Comparison of ENCODE assay signal across 11 mouse cellular contexts in the genomic region with DNA sequence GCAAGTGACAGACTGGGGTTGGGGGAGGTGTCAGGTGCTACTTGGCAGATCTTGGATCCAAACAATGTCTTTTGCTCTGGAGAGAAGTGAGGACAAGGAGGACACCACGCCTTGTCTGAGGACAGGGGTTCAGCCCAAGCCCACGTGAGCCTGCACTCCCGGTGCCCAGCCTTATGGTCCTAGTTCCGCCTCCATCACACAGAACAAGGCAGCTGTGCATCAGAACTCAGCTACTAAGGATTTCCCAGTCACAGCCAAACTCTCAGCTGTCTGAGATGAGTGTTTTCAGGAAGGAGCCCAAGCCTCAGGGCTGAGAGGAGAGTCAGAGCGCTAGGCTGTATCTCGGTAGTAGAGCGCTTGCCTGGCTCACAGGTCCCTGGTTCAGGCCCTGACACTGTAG.
DNase-seq lines count a peak whose midpoint lies in the region; ATAC-seq lines count a peak whose summit lies in the region.
"Had no signal": no experiment of that assay in that cellular context is flagged by ENCODE, and none has a peak within 500 bp of the region (broad histone marks: within the 10 kb centered on the region; RNA-seq: fewer than 3 reads in every experiment).

No protein-coding gene starts in this region.

- no peaks in the 10 kb centered on the region for H3K27me3 ChIP-seq in heart, embryonic 10.5 days (ENCODE audit: insufficient read depth, poor library complexity, severe bottlenecking)
- H3K27me3 ChIP-seq in limb, embryonic 11.5 days (ENCODE audit: control insufficient read depth, insufficient read depth, low read length) = no peaks in the 10 kb centered on the region
- H3K27me3 ChIP-seq: CH12.LX; heart, embryonic 15.5 days; stomach, embryonic 15.5 days had no signal

- DNase-seq in heart, embryonic 10.5 days (ENCODE audit: low spot score) = no peak
- no peak for DNase-seq in heart, postnatal 36 days
- peak; percentile 42 to 45 for DNase-seq in left cerebral cortex, postnatal 36 days (ENCODE audit: low spot score in 2 of 2)
- no peak for DNase-seq in left cerebral cortex, adult 11 months (ENCODE audit: low spot score)
- peak; percentile 78 for DNase-seq in brain, adult 2 months (ENCODE audit: low read depth, low spot score)
- no peak for DNase-seq in limb, embryonic 11.5 days (ENCODE audit: low spot score)
- no peak for DNase-seq in lung, postnatal 36 days
- DNase-seq: left cerebral cortex, postnatal 4 days had no signal

- no peaks in the 10 kb centered on the region for H3K9me3 ChIP-seq in heart, embryonic 10.5 days
- H3K9me3 ChIP-seq in limb, embryonic 11.5 days (ENCODE audit: control insufficient read depth, low read length) = no peaks in the 10 kb centered on the region
- H3K9me3 ChIP-seq: heart, embryonic 15.5 days; stomach, embryonic 15.5 days had no signal

- H3K4me3 ChIP-seq in heart, embryonic 10.5 days = no peak overlapping the region
- no peak overlapping the region for H3K4me3 ChIP-seq in limb, embryonic 11.5 days (ENCODE audit: low read depth, low read length)
- H3K4me3 ChIP-seq: heart, embryonic 15.5 days; stomach, embryonic 15.5 days had no signal

- intact Hi-C loops in heart, postnatal 36 days (cut with DNase I) = no loop called here
- intact Hi-C loops in left cerebral cortex, postnatal 36 days (cut with DNase I) = no loop called here

- H3K36me3 ChIP-seq in heart, embryonic 10.5 days = no peaks in the 10 kb centered on the region
- no peaks in the 10 kb centered on the region for H3K36me3 ChIP-seq in limb, embryonic 11.5 days (ENCODE audit: control insufficient read depth, insufficient read depth, low read length)
- H3K36me3 ChIP-seq: heart, embryonic 15.5 days; stomach, embryonic 15.5 days had no signal

- WGBS in heart, embryonic 10.5 days = 52% methylated on average over 7 of the region's 7 CpGs
- 71% methylated on average over 7 of the region's 7 CpGs for WGBS in limb, embryonic 11.5 days

- peaks cover 43% of the 10 kb centered on the region for H3K4me1 ChIP-seq in heart, embryonic 10.5 days
- H3K4me1 ChIP-seq in limb, embryonic 11.5 days (ENCODE audit: control insufficient read depth, insufficient read depth, low read length) = peaks cover 32% of the 10 kb centered on the region
- H3K4me1 ChIP-seq: stomach, embryonic 15.5 days had no signal

- no peak overlapping the region for H3K4me2 ChIP-seq in limb, embryonic 11.5 days (ENCODE audit: low read depth, severe bottlenecking)
- H3K4me2 ChIP-seq: heart, embryonic 15.5 days; stomach, embryonic 15.5 days had no signal

- 0 out of 2 replicates have a peak, but pooled peaks have one; percentile 33 for ATAC-seq in limb, embryonic 11.5 days (ENCODE audit: insufficient number of reproducible peaks, low FRiP score, low TSS enrichment, low read depth)

- H3K9ac ChIP-seq in limb, embryonic 11.5 days (ENCODE audit: low read length) = no peak overlapping the region
- H3K9ac ChIP-seq: heart, embryonic 15.5 days; stomach, embryonic 15.5 days had no signal

- H3K27ac ChIP-seq in heart, embryonic 10.5 days = peak overlapping the region; percentile 52; the same call in 1 of the 2 replicates
- H3K27ac ChIP-seq in limb, embryonic 11.5 days (replicated peaks; ENCODE audit: low read depth, low read length) = no peak overlapping the region
- H3K27ac ChIP-seq: heart, embryonic 15.5 days; stomach, embryonic 15.5 days had no signal

Comparison
In these comparisons a context has a peak if more than half of its experiments do, and no peak if none do; other contexts are left out.
1. DNase-seq: peak in left cerebral cortex, postnatal 36 days (2 of 2) and brain, adult 2 months (single experiment); none in heart, embryonic 10.5 days (single experiment), heart, postnatal 36 days (0 of 2), left cerebral cortex, adult 11 months (single experiment), limb, embryonic 11.5 days (single experiment) and lung, postnatal 36 days (single experiment).